Mouse (Mus musculus) bone marrow macrophage, adult 2 months (primary cell): ENCODE measurements around the gene Fam117b.

Experiments
- CTCF ChIP-seq: IDR thresholded peaks from 2 replicates; pipeline ENCODE4 v1.5.1; 2012; ENCODE audit warnings: low read depth, mild to moderate bottlenecking, low read length, moderate library complexity
- POLR2A ChIP-seq: IDR thresholded peaks from 2 replicates; pipeline ENCODE4 v1.6.1; 2012; ENCODE audit warnings: mild to moderate bottlenecking, low read depth, low read length, borderline replicate concordance

- TF ChIP-seq POLR2A = no peak
- no peak for TF ChIP-seq CTCF
Observed at GRCm38 (mm10) chr1:60013779-60014178, 101.0 kb downstream of the Fam117b start.
